Mouse (Mus musculus) kidney, adult 2 months (tissue): ENCODE measurements around the gene Frmpd2.

Source experiments
- CTCF ChIP-seq: fragments of 200-500 bp; conservative IDR thresholded peaks from 2 replicates; pipeline ENCODE4 v1.5.1; 2011; ENCODE audit warnings: low read depth, mild to moderate bottlenecking, control low read depth, low read length, moderate library complexity, mixed read lengths; ENCODE audit not compliant: insufficient read depth, insufficient read length
- POLR2A ChIP-seq: fragments of 200-500 bp; IDR thresholded peaks from one replicate; pipeline ENCODE4 v1.6.1; 2011; ENCODE audit warnings: low read depth, low read length, control low read depth

DNA sequence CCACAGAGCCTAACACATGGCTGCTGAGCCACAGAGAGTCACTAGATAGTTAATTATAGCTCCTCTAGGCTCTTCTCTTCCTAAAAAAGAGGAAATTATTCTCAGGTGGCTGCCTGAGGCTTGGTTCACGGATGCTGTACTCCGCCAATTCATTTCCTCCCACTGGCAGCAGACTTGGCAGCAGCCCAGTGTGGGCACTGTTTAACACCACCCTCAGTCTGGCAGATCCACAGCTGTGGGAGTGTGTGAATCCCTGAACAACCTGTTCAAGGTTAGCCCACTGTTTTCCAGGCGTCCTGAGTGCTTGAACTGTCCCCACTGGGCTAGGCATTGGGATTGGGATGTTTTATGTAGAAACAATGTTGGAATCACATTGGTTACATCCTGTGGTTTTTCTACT is 50.0 kb downstream of the Frmpd2 start:
- TF ChIP-seq POLR2A (no peak), CTCF (no peak)
